Mouse (Mus musculus) embryo, embryonic 9.5 days (tissue): ENCODE data around the gene Pmm2.
A peak's percentile ranks its signal among the peaks of the same experiment; 100 is the strongest.

Source experiments
- DNase-seq: peaks from one replicate; pipeline ENCODE4 v3.0.0-alpha.2; 2017; ENCODE audit errors: extremely low spot score

The Pmm2 gene

GRCm38 (mm10) chr16:8656256-8656655, 18.8 kb downstream of the Pmm2 start:
- no peak for DNase-seq

- no peak for DNase-seq
Measured at GRCm38 (mm10) chr16:8658349-8658748, 20.9 kb downstream of the Pmm2 start.

DNA sequence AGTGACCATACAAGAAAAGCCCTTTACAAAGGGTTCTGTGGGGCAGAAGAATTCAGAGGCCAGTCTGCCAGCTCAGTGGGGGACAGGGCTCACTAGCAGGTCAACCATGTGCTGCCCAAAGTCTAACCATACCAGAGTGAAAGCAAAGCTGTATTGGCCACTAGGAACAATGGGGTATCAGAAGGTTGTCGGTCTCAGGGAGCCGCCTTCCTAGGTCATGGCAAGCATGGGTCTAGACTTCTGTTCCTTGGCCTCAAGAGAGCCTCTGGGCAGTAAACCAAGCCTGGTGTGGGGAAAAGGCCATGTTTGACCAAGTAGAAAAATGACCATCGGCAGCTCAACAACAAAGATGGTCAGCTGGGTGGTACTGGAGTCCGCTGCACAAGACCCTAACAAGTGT, 21.3 kb downstream of the Pmm2 start:
- no peak for DNase-seq

DNA sequence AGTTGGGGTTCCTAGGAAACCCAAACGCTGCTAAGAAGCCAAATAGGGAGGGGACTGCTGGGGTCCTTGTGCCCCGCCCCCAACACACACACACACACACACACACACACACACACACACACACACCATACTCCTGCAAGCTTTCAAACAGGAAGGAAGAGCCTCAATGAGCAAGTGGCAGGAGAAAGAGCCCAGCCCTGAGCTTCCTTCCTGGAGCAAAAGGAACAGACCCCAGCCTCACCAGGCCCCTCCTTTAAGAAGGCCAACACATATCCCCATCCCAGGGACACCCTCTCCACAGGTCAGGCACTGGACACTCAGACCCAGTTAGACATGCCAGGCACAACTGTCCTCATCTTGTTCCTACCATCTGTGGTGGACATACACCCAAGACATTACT, 25.5 kb downstream of the Pmm2 start:
- DNase-seq: no peak

DNA sequence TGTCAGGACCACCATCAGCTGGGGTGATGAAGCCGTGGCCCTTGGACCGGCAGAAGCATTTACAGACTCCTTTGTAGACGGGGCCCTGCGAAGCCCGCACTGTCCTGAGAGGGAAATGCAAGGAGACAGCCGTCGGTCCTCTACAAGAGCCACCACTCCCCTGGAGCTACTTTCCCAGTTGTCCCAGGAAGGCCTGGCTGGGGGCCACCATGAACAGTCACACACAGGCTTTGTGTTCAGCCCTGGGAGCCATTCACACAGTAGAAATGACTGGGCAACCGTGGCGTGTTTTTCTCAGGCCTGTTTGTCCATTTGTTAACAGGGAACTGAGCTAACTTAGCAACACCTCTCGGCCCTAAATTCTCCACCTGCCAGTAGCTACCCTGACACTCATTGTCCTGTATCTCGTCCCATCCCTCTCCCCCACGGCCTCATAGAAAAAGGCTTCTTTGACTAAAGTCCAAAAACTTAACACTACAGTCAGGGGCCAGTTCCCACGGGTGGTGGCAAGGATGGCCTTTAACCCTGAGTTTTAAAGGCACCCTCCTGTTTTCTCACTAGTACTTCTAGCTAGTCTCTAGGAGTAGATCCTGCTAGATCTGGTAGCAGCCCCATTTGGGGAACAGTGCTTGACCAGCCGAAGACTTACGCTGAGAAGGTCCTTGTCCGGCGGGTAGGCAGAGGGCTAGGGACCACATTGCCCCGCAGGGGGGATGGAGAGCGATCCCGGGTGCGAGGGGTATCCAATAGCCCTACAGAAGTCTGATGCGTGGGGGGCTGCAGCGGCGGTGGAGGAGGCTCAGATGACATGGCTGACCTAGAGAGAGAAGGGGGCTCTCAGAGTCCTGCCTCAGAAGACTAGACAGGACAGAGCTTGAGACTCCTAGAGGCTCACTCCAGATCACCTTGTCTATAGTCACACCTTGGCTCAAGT, 26.4 kb downstream of the Pmm2 start:
- DNase-seq: no peak

DNA sequence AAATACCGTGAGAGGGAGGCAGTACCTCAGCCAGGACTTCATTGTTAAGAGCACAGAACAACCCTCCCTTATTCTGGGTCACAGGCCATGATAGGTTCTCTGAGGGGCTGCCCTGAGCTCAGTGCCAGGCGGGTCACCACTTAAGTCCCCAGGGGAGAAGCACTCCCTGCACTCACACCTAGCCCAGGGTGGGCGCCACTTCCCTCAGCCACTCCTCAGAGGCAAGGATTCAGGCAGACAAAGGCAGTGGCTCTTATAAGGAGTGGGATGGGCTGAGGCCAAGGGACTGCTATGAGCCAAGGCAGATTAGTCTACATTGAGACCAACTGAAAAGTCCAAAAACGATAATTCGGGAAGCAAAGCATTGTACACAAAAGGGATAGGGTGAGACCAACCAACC, 27.9 kb downstream of the Pmm2 start:
- DNase-seq: no peak

GRCm38 (mm10) chr16:8666452-8666851, 29.0 kb downstream of the Pmm2 start:
- no peak for DNase-seq

DNA sequence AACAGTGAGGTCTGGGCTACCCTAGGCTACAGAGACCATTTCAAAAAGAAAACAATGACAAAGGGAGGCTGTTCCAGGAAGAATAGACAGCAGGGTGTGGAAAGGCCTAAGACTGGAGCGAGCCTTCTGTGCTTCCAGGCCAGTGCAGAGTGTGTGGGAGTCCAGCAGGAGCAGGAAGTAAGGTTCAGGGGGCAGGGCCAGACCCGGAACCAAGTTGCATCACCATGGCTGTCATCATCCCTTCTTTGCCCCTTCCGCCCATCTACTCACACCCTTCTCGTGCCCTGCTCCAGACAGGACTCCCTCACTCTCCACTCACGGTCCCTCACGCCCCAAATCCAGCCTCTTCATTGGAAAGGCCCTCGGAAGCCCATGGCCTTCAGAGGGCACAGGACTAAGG, 29.8 kb downstream of the Pmm2 start:
- DNase-seq: no peak

GRCm38 (mm10) chr16:8667814-8668213, 30.3 kb downstream of the Pmm2 start:
- no peak for DNase-seq

- DNase-seq: no peak
Measured at GRCm38 (mm10) chr16:8668386-8668785, 30.9 kb downstream of the Pmm2 start.

- no peak for DNase-seq
Measured at GRCm38 (mm10) chr16:8669432-8669831, 32.0 kb downstream of the Pmm2 start.

GRCm38 (mm10) chr16:8670041-8671035, 32.9 kb downstream of the Pmm2 start:
- peak; percentile 66 for DNase-seq

- DNase-seq: peak; percentile 94
Measured at GRCm38 (mm10) chr16:8671551-8672349, 34.3 kb downstream of the Pmm2 start, which contains the start of gene Carhsp1. Gene Carhsp1, minus strand, starts transcription at chr16:8672155.

GRCm38 (mm10) chr16:8672350-8672687, 34.8 kb downstream of the Pmm2 start:
- no peak for DNase-seq

GRCm38 (mm10) chr16:8672811-8673210, 35.3 kb downstream of the Pmm2 start:
- no peak for DNase-seq

- no peak for DNase-seq
Measured at GRCm38 (mm10) chr16:8673343-8673742, 35.9 kb downstream of the Pmm2 start.

GRCm38 (mm10) chr16:8674165-8674564, 36.7 kb downstream of the Pmm2 start:
- DNase-seq: peak; percentile 81

DNA sequence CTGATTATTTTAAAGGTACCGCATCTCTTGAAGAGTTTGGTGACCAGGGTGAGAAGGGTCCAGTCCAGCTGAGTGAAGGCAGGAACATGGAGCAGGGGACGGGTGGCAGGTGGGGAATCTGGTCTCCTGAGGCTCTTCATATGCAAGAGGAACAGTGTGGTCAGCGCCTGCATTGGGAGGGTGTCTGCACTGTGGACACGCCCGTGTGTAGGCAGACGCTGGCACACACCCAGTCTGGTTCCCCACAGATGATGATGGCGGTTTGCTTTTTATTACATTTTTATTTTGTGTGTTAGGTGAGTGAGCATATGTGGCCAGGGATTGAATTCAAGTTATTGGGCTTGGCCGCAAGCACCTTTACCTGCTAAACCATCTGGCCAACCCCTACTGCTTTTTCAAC, 38.1 kb downstream of the Pmm2 start:
- no peak for DNase-seq

DNA sequence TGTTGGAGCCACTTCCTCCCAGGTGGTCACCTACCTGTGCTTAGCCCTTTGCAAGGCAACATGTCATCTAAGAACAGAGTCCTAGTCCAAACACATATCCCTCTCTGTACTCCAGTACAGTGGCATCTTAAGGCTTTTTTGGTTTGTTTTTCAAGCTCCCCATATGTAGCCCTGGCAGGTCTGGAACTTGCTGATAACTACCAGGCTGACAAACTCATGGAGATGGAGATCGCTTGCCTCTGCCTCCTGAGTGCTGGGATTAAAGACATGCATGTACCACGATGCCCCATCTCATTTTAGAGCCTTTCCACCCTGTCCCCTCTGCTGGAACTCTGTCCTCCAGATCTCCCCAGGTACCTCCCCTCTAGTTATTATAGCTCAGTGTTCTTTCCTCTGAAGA, 38.8 kb downstream of the Pmm2 start:
- no peak for DNase-seq

- peak; percentile 50 for DNase-seq
Measured at GRCm38 (mm10) chr16:8676800-8677199, 39.3 kb downstream of the Pmm2 start.

- DNase-seq: no peak
Measured at GRCm38 (mm10) chr16:8678035-8678434, 40.6 kb downstream of the Pmm2 start.

DNA sequence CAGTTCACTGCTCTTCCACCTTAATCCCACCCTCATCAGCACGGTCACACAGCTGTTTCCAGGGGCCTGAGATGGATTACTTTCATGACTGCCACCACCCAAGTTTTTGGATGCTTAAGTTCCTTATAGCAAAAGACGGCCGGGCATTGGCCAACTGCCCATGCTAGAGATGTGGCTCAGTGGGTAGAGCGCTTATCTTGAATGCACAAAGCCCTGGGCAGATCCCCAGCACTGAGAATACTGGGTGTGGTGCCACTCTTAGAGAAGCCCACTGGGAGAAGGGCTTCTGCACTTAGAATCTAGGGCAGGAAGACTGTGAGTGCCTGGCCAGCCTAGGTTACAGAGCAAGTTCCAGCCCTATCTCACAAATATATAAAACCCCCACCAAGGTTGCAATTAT, 41.2 kb downstream of the Pmm2 start:
- no peak for DNase-seq
